8 mouse cellular contexts compared by ENCODE assay signal in genomic region chr12:86885746-86886145, GRCm38 (mm10). TPM values are rescaled to one million over a fixed set of nuclear protein-coding genes. Genes with fewer than 3 reads are reported as not detected.
A peak's percentile ranks its signal among the peaks of the same experiment; 100 is the strongest.
DNase-seq lines count a peak whose midpoint lies in the region; ATAC-seq and TF ChIP-seq lines count a peak whose summit lies in the region.

No protein-coding gene starts in this region.

- peak overlapping the region; percentile 100 for H3K27ac ChIP-seq in heart, embryonic 13.5 days (replicated peaks)
- H3K27ac ChIP-seq in hindbrain, embryonic 11.5 days (ENCODE audit: low read depth, low read length): peak overlapping the region; percentile 99; the same call in 1 of the 2 replicates
- peak overlapping the region; percentile 99 for H3K27ac ChIP-seq in midbrain, embryonic 10.5 days (replicated peaks)
- H3K27ac ChIP-seq in thymus, adult 2 months (ENCODE audit: control insufficient read depth, insufficient read depth, low read length): no peak overlapping the region

- peak overlapping the region; percentile 79 for H3K9ac ChIP-seq in heart, embryonic 13.5 days
- H3K9ac ChIP-seq in hindbrain, embryonic 11.5 days (ENCODE audit: low read depth, low read length): no peak overlapping the region

- H3K4me2 ChIP-seq in heart, embryonic 13.5 days: peak overlapping the region; percentile 95
- H3K4me2 ChIP-seq in hindbrain, embryonic 11.5 days (replicated peaks; ENCODE audit: low read depth, low read length): peak overlapping the region; percentile 97; the same call in 1 of the 2 replicates

- WGBS in heart, embryonic 13.5 days: 26% methylated on average over 5 of the region's 5 CpGs
- 22% methylated on average over 5 of the region's 5 CpGs for WGBS in hindbrain, embryonic 11.5 days
- WGBS in midbrain, embryonic 10.5 days: 12% methylated on average over 5 of the region's 5 CpGs
- WGBS in thymus, adult 2 months: 92% methylated on average over 5 of the region's 5 CpGs

- peaks cover 9% of the 10 kb centered on the region for H3K36me3 ChIP-seq in heart, embryonic 13.5 days
- H3K36me3 ChIP-seq in hindbrain, embryonic 11.5 days (ENCODE audit: control insufficient read depth, insufficient read depth, low read length): no peaks in the 10 kb centered on the region
- H3K36me3 ChIP-seq in midbrain, embryonic 10.5 days: peaks cover 14% of the 10 kb centered on the region
- H3K36me3 ChIP-seq in thymus, adult 2 months (ENCODE audit: control insufficient read depth, insufficient read depth, low read length): no peaks in the 10 kb centered on the region

- ATAC-seq in heart, embryonic 13.5 days (ENCODE audit: extremely low read depth, insufficient number of reproducible peaks, low FRiP score, low TSS enrichment): no peak
- no peak for ATAC-seq in hindbrain, embryonic 11.5 days (ENCODE audit: low FRiP score)
- no peak for ATAC-seq in frontal cortex, adult (ENCODE audit: low TSS enrichment)

- peak overlapping the region; percentile 90 for H3K4me3 ChIP-seq in heart, embryonic 13.5 days
- no peak overlapping the region for H3K4me3 ChIP-seq in hindbrain, embryonic 11.5 days (ENCODE audit: low read depth, low read length)
- H3K4me3 ChIP-seq in midbrain, embryonic 10.5 days: peak overlapping the region; percentile 94
- no peak overlapping the region for H3K4me3 ChIP-seq in thymus, adult 2 months (ENCODE audit: control insufficient read depth, insufficient read depth, low read length)

- no peak for TF ChIP-seq CTCF in thymus, adult 2 months (IDR thresholded peaks at IDR 0.05; ENCODE audit: borderline replicate concordance, control insufficient read depth, extremely low read depth, insufficient read depth, low read length, poor library complexity)

- H3K27me3 ChIP-seq in heart, embryonic 13.5 days (replicated peaks): no peaks in the 10 kb centered on the region
- peaks cover 2% of the 10 kb centered on the region; the same call in 1 of the 2 replicates for H3K27me3 ChIP-seq in hindbrain, embryonic 11.5 days (ENCODE audit: control insufficient read depth, insufficient read depth, low read length)
- peaks cover 42% of the 10 kb centered on the region for H3K27me3 ChIP-seq in midbrain, embryonic 10.5 days (ENCODE audit: low read depth, poor library complexity, severe bottlenecking)
- no peaks in the 10 kb centered on the region; the same call in 1 of the 2 replicates for H3K27me3 ChIP-seq in thymus, adult 2 months (ENCODE audit: control insufficient read depth, insufficient read depth, low read length)

- peaks cover 63% of the 10 kb centered on the region for H3K4me1 ChIP-seq in heart, embryonic 13.5 days
- H3K4me1 ChIP-seq in hindbrain, embryonic 11.5 days (replicated peaks; ENCODE audit: control insufficient read depth, insufficient read depth, low read length): peaks cover 22% of the 10 kb centered on the region
- H3K4me1 ChIP-seq in midbrain, embryonic 10.5 days: peaks cover 96% of the 10 kb centered on the region
- peaks cover 48% of the 10 kb centered on the region for H3K4me1 ChIP-seq in thymus, adult 2 months (replicated peaks; ENCODE audit: control insufficient read depth, insufficient read depth, low read length)

- no peak for TF ChIP-seq POLR2A in thymus, adult 2 months (IDR thresholded peaks at IDR 0.05; ENCODE audit: control insufficient read depth, extremely low read depth, insufficient read depth, low read length, poor library complexity)

- DNase-seq in heart, adult 9 months (ENCODE audit: low spot score in 2 of 2): no peak
- DNase-seq in ES-CJ7 (ENCODE audit: low read depth, low spot score): peak; percentile 55
- no peak for DNase-seq in hindbrain, embryonic 11.5 days (ENCODE audit: low spot score)
- DNase-seq in midbrain, embryonic 10.5 days (ENCODE audit: low spot score): no peak
- no peak for DNase-seq in right cerebral cortex, postnatal 25 days
- no peak for DNase-seq in thymus, adult 2 months

- no peaks in the 10 kb centered on the region for H3K9me3 ChIP-seq in heart, embryonic 13.5 days
- H3K9me3 ChIP-seq in hindbrain, embryonic 11.5 days (ENCODE audit: control insufficient read depth, low read length): no peaks in the 10 kb centered on the region
- no peaks in the 10 kb centered on the region for H3K9me3 ChIP-seq in midbrain, embryonic 10.5 days (replicated peaks)

RNA-seq across cellular contexts. Expression of gene Irf2bpl, which starts 1.1 kb away (rescaled TPM):
- 32.7 and 34.1 TPM in 2 replicates for polyA plus RNA-seq in heart, embryonic 13.5 days (2015; fragmentation: Nextera tagmentation; extraction: Ambion mirVana)
- polyA plus RNA-seq in hindbrain, embryonic 11.5 days (2014; fragmentation: Nextera tagmentation; extraction: Ambion mirVana): 16.0 and 21.3 TPM in 2 replicates
- 28.6 and 39.6 TPM in 2 replicates for polyA plus RNA-seq in midbrain, embryonic 10.5 days (2016; fragmentation: Nextera tagmentation; extraction: Ambion mirVana)
- polyA plus RNA-seq in thymus, adult 2 months (2012; rRNA removed): 38.6 and 46.1 TPM in 2 replicates

Comparison
In these comparisons a context has a peak if more than half of its experiments do, and no peak if none do; other contexts are left out.
1. H3K4me3 ChIP-seq: peak in heart, embryonic 13.5 days (single experiment) and midbrain, embryonic 10.5 days (single experiment); none in hindbrain, embryonic 11.5 days (single experiment) and thymus, adult 2 months (single experiment).